Mouse (Mus musculus): ENCODE data around the gene Jmjd1c.

GRCm38 (mm10) chr10:67050766-67051165 lies 45.2 kb upstream of the Jmjd1c start:
- TF ChIP-seq CTCF (IDR thresholded peaks at IDR 0.05; ENCODE audit: borderline replicate concordance, control insufficient read depth, extremely low read depth, insufficient read depth, low read length, poor library complexity) (no peak), POLR2A (IDR thresholded peaks at IDR 0.05; ENCODE audit: control insufficient read depth, extremely low read depth, insufficient read depth, low read length, poor library complexity) (no peak)

Data from thymus, adult 2 months (tissue).